Mouse (Mus musculus) cerebellum, adult 9-11 months (tissue): Measurements from ENCODE around the gene Slc44a5.
"Not testable (repeated sequence)": the region's sequence is repeated elsewhere in the genome, so short reads cannot be mapped to it uniquely, and the experiment has no call there.

Experiments used
- DNase-seq: peaks from one replicate; pipeline ENCODE4 v3.0.0; 2022

Gene Slc44a5

GRCm38 (mm10) chr3:153969451-153969850 is 3.8 kb upstream of the Slc44a5 start:
- DNase-seq: no peak

GRCm38 (mm10) chr3:153973949-153974760 is 919 bp downstream of the Slc44a5 start:
- peak; percentile 62 for DNase-seq

- DNase-seq: no peak
Measured at GRCm38 (mm10) chr3:153975060-153975459, 1.8 kb downstream of the Slc44a5 start.

GRCm38 (mm10) chr3:153975791-153976190 is 2.6 kb downstream of the Slc44a5 start:
- no peak for DNase-seq

GRCm38 (mm10) chr3:153980611-153981010 is 7.4 kb downstream of the Slc44a5 start:
- no peak for DNase-seq

GRCm38 (mm10) chr3:153984428-153985340 is 11.4 kb downstream of the Slc44a5 start:
- peak; percentile 20 for DNase-seq

GRCm38 (mm10) chr3:153999797-154000528 is 26.7 kb downstream of the Slc44a5 start:
- DNase-seq: no peak

GRCm38 (mm10) chr3:154001348-154001747 is 28.1 kb downstream of the Slc44a5 start:
- no peak for DNase-seq

- DNase-seq: no peak
Measured at GRCm38 (mm10) chr3:154046876-154047275, 73.6 kb downstream of the Slc44a5 start.

- DNase-seq: no peak
Measured at GRCm38 (mm10) chr3:154053331-154053730, 80.1 kb downstream of the Slc44a5 start.

- DNase-seq: no peak
Measured at GRCm38 (mm10) chr3:154057464-154057863, 84.2 kb downstream of the Slc44a5 start.

GRCm38 (mm10) chr3:154058200-154058599 is 85.0 kb downstream of the Slc44a5 start:
- no peak for DNase-seq

- DNase-seq: not testable (repeated sequence)
Measured at GRCm38 (mm10) chr3:154071989-154072388, 98.8 kb downstream of the Slc44a5 start.

- no peak for DNase-seq
Measured at GRCm38 (mm10) chr3:154075749-154076148, 102.5 kb downstream of the Slc44a5 start.

GRCm38 (mm10) chr3:154081687-154082086 is 108.5 kb downstream of the Slc44a5 start:
- DNase-seq: no peak

GRCm38 (mm10) chr3:154082241-154082640 is 109.0 kb downstream of the Slc44a5 start:
- no peak for DNase-seq

GRCm38 (mm10) chr3:154082961-154083360 is 109.7 kb downstream of the Slc44a5 start:
- DNase-seq: no peak

GRCm38 (mm10) chr3:154089996-154090395 is 116.8 kb downstream of the Slc44a5 start:
- no peak for DNase-seq

GRCm38 (mm10) chr3:154091468-154092338 is 118.5 kb downstream of the Slc44a5 start:
- DNase-seq: no peak

- DNase-seq: no peak
Measured at GRCm38 (mm10) chr3:154092466-154092865, 119.2 kb downstream of the Slc44a5 start.

GRCm38 (mm10) chr3:154093745-154094322 is 120.6 kb downstream of the Slc44a5 start:
- DNase-seq: no peak

GRCm38 (mm10) chr3:154101671-154102070 is 128.4 kb downstream of the Slc44a5 start:
- no peak for DNase-seq
